Mouse (Mus musculus) heart, adult 2 months (tissue): Measurements from ENCODE around the gene Rpp30.

Experiments used
- CTCF ChIP-seq: fragments of 200-600 bp; IDR thresholded peaks from 2 replicates; pipeline ENCODE4 v1.8.1; 2022; ENCODE audit warnings: antibody characterized with exemption, mild to moderate bottlenecking, moderate library complexity
- POLR2A ChIP-seq: fragments of 200-500 bp; IDR thresholded peaks from 2 replicates; pipeline ENCODE4 v1.6.1; 2011; ENCODE audit warnings: mild to moderate bottlenecking, low read depth, low read length, control low read depth; ENCODE audit not compliant: insufficient read depth

DNA sequence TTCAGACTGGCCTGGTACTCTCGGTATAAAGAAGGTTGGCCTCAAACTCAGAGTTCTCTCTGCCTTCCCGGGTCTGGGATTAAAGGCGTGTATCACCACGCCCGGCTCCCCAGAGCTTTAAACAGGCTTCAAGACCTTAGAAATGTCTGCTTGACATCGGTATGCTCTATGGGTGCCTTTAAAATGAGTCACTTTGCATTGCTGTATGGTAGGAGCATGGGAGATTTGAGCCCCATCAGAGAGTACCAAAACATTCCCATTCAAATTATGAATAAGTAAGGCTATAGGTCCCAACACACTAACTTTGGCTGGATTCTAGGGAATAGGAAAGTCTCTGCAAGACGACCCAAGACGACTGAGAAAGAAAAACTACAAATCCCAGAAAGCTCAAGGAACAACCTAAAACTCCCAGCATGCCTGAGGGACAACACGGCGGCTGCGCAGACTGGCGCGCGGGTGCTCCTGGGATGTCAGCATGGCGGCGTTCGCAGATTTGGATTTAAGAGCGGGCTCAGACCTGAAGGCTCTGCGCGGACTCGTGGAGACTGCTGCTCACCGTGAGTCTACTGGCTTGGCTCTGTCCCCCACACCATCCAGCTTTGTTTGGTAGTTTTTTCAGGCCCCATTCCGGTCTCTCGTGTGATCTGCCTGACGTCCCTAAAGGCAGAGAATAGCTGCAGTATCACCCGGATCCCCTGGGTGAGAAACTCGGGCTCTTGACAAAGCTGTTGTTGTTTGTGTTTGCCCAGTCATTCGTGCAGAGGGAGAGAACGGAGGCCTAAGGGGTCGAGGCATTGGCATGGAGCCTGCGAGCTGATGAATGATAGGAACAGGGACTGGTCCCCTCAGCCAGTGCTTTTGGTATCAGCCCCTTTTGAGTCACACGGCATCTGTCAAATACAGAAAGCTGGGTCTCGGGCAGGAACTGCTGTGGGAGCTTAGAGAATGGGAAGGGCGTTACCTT lies at the start of gene Rpp30:
- no peak; the same call in 1 of the 2 replicates for TF ChIP-seq CTCF
- TF ChIP-seq POLR2A = peak; percentile 65
